Comparison of ENCODE assay signal across 8 mouse cellular contexts in genomic region chr1:93479476-93480083, GRCm38 (mm10). TPM values are rescaled to one million over a fixed set of nuclear protein-coding genes. Genes with fewer than 3 reads are reported as not detected.
DNase-seq lines count a peak whose midpoint lies in the region; ATAC-seq and TF ChIP-seq lines count a peak whose summit lies in the region.

No protein-coding gene starts in this region.

- H3K36me3 ChIP-seq in forebrain, embryonic 14.5 days (ENCODE audit: control insufficient read depth, insufficient read depth, low read length) = no peaks in the 10 kb centered on the region
- no peaks in the 10 kb centered on the region for H3K36me3 ChIP-seq in intestine, postnatal 0 days (ENCODE audit: control insufficient read depth, insufficient read depth)
- H3K36me3 ChIP-seq in lung, postnatal 0 days (ENCODE audit: insufficient read depth, low read length) = no peaks in the 10 kb centered on the region

- H3K27ac ChIP-seq in forebrain, embryonic 14.5 days (ENCODE audit: low read depth, low read length) = peak overlapping the region; percentile 93
- peak overlapping the region; percentile 95 for H3K27ac ChIP-seq in intestine, postnatal 0 days (ENCODE audit: low read depth, low read length)
- peak overlapping the region; percentile 95 for H3K27ac ChIP-seq in lung, postnatal 0 days (ENCODE audit: low read length)

- H3K9ac ChIP-seq in forebrain, embryonic 14.5 days (ENCODE audit: low read length) = peak overlapping the region; percentile 86
- peak overlapping the region; percentile 88 for H3K9ac ChIP-seq in intestine, postnatal 0 days (ENCODE audit: low read depth, low read length)
- peak overlapping the region; percentile 79 for H3K9ac ChIP-seq in lung, postnatal 0 days (replicated peaks; ENCODE audit: low read depth)

- H3K4me2 ChIP-seq in forebrain, embryonic 14.5 days (ENCODE audit: low read length) = peak overlapping the region; percentile 62
- peak overlapping the region; percentile 70 for H3K4me2 ChIP-seq in intestine, postnatal 0 days (replicated peaks; ENCODE audit: low read depth)
- H3K4me2 ChIP-seq in lung, postnatal 0 days (replicated peaks; ENCODE audit: low read depth, low read length) = peak overlapping the region; percentile 64

- H3K27me3 ChIP-seq in forebrain, embryonic 14.5 days (replicated peaks; ENCODE audit: control insufficient read depth, insufficient read depth, low read length) = no peaks in the 10 kb centered on the region
- no peaks in the 10 kb centered on the region for H3K27me3 ChIP-seq in intestine, postnatal 0 days (replicated peaks; ENCODE audit: control insufficient read depth, insufficient read depth, low read length)
- H3K27me3 ChIP-seq in lung, postnatal 0 days (replicated peaks; ENCODE audit: insufficient read depth, low read length) = no peaks in the 10 kb centered on the region

- ATAC-seq in forebrain, embryonic 14.5 days = no peak
- no peak for ATAC-seq in intestine, postnatal 0 days
- ATAC-seq in lung, postnatal 0 days = no peak

- WGBS in forebrain, embryonic 14.5 days = 5% methylated on average over 23 of the region's 23 CpGs
- WGBS in intestine, postnatal 0 days = 3% methylated on average over 23 of the region's 23 CpGs
- WGBS in lung, postnatal 0 days = 2% methylated on average over 23 of the region's 23 CpGs

- DNase-seq in cerebellum, adult 9-11 months = peak; percentile 31
- no peak for DNase-seq in cerebellum, postnatal 36 days
- peak; percentile 6 to 25 for DNase-seq in thymus, postnatal 36 days
- DNase-seq in thymus, postnatal 4 days = no peak
- peak; percentile 30 for DNase-seq in forebrain, embryonic 14.5 days (ENCODE audit: low spot score)
- peak; percentile 65 for DNase-seq in lung, postnatal 0 days (ENCODE audit: low spot score)
- DNase-seq in right cerebral cortex, postnatal 36 days (ENCODE audit: low spot score in 2 of 2) = peak; percentile 1 to 8

- TF ChIP-seq EP300 in lung, postnatal 0 days (IDR thresholded peaks at IDR 0.05) = no peak

- H3K9me3 ChIP-seq in forebrain, embryonic 14.5 days (replicated peaks; ENCODE audit: control insufficient read depth, low read length) = no peaks in the 10 kb centered on the region; the same call in 1 of the 2 replicates
- no peaks in the 10 kb centered on the region for H3K9me3 ChIP-seq in intestine, postnatal 0 days (ENCODE audit: control insufficient read depth)
- H3K9me3 ChIP-seq in lung, postnatal 0 days (ENCODE audit: low read length) = no peaks in the 10 kb centered on the region

- peaks cover 5% of the 10 kb centered on the region for H3K4me1 ChIP-seq in forebrain, embryonic 14.5 days (ENCODE audit: control insufficient read depth, insufficient read depth, low read length)
- H3K4me1 ChIP-seq in intestine, postnatal 0 days (replicated peaks; ENCODE audit: control insufficient read depth, insufficient read depth, low read length) = 0 out of 2 replicates have a peak, but pooled peaks cover 10% of the 10 kb centered on the region
- H3K4me1 ChIP-seq in lung, postnatal 0 days (ENCODE audit: insufficient read depth, low read depth, low read length) = peaks cover 7% of the 10 kb centered on the region; the same call in 1 of the 2 replicates

- H3K4me3 ChIP-seq in forebrain, embryonic 14.5 days (ENCODE audit: low read depth, low read length) = peak overlapping the region; percentile 87
- peak overlapping the region; percentile 95 for H3K4me3 ChIP-seq in intestine, postnatal 0 days (ENCODE audit: low read depth, low read length)
- H3K4me3 ChIP-seq in lung, postnatal 0 days (ENCODE audit: low read depth, low read length) = peak overlapping the region; percentile 83

- TF ChIP-seq CTCF in intestine, postnatal 0 days (IDR thresholded peaks at IDR 0.05; ENCODE audit: low read depth) = no peak
- TF ChIP-seq CTCF in lung, postnatal 0 days (IDR thresholded peaks at IDR 0.05) = no peak

RNA-seq across cellular contexts. Expression of gene Hdlbp, which starts 1.0 kb away (rescaled TPM):
- polyA plus RNA-seq in forebrain, embryonic 14.5 days (2014; fragmentation: Nextera tagmentation; extraction: Ambion mirVana) = 63.8 and 73.8 TPM in 2 replicates
- polyA plus RNA-seq in intestine, postnatal 0 days (2015; fragmentation: Nextera tagmentation; extraction: Ambion mirVana) = 170 and 175 TPM in 2 replicates
- polyA plus RNA-seq in lung, postnatal 0 days (2015; fragmentation: Nextera tagmentation; extraction: Ambion mirVana) = 172 and 175 TPM in 2 replicates

RNA-seq across cellular contexts. Expression of gene Farp2, which starts 32.3 kb away (rescaled TPM):
- 2.9 and 3.7 TPM in 2 replicates for polyA plus RNA-seq in forebrain, embryonic 14.5 days (2014; fragmentation: Nextera tagmentation; extraction: Ambion mirVana)
- 5.3 and 6.7 TPM in 2 replicates for polyA plus RNA-seq in intestine, postnatal 0 days (2015; fragmentation: Nextera tagmentation; extraction: Ambion mirVana)
- polyA plus RNA-seq in lung, postnatal 0 days (2015; fragmentation: Nextera tagmentation; extraction: Ambion mirVana) = 3.4 and 3.6 TPM in 2 replicates

Comparison
In these comparisons a context has a peak if more than half of its experiments do, and no peak if none do; other contexts are left out.
1. DNase-seq: peak in cerebellum, adult 9-11 months (single experiment), thymus, postnatal 36 days (2 of 2), forebrain, embryonic 14.5 days (single experiment), lung, postnatal 0 days (single experiment) and right cerebral cortex, postnatal 36 days (2 of 2); none in cerebellum, postnatal 36 days (0 of 2) and thymus, postnatal 4 days (single experiment).
2. Peak in every context shown above with its lines, with median percentiles within 50 percentile points of each other: H3K27ac ChIP-seq, H3K4me2 ChIP-seq, H3K4me3 ChIP-seq and H3K9ac ChIP-seq.